Mouse (Mus musculus) hindbrain, embryonic 11.5 days (tissue): ENCODE data around the gene Tmem179. TPM values are rescaled to one million over a fixed set of nuclear protein-coding genes. Genes with fewer than 3 reads are reported as not detected.

Source experiments
- ATAC-seq: fragments of 200-750 bp; cut with Nextera tagmentation; 2 replicates; pipeline ENCODE4 v1.8.0; 2017; ENCODE audit warnings: mild to moderate bottlenecking, moderate TSS enrichment, moderate library complexity; ENCODE audit not compliant: low FRiP score
- DNase-seq: peaks from one replicate; pipeline ENCODE4 v3.0.0-alpha.2; 2015; ENCODE audit warnings: low spot score
- H3K27ac ChIP-seq: fragments of 300-500 bp; sonication (generic); 2 replicates; pipeline ENCODE4 v1.5.1; 2014; ENCODE audit warnings: mild to moderate bottlenecking, low read depth, low read length
- H3K27me3 ChIP-seq: fragments of 300-500 bp; sonication (generic); 2 replicates; pipeline ENCODE4 v1.6.1; 2014; ENCODE audit warnings: mild to moderate bottlenecking, low read length, moderate library complexity, mixed read lengths; ENCODE audit not compliant: control insufficient read depth, insufficient read depth
- H3K36me3 ChIP-seq: fragments of 300-500 bp; sonication (generic); 2 replicates; pipeline ENCODE4 v1.6.1; 2014; ENCODE audit warnings: mild to moderate bottlenecking, low read length, moderate library complexity, mixed read lengths; ENCODE audit not compliant: control insufficient read depth, insufficient read depth
- H3K4me1 ChIP-seq: fragments of 300-500 bp; sonication (generic); replicated peaks from 2 replicates; pipeline ENCODE4 v1.6.1; 2014; ENCODE audit warnings: low read length, mixed read lengths; ENCODE audit not compliant: control insufficient read depth, insufficient read depth
- H3K4me2 ChIP-seq: fragments of 300-500 bp; sonication (generic); replicated peaks from 2 replicates; pipeline ENCODE4 v1.6.1; 2014; ENCODE audit warnings: mild to moderate bottlenecking, low read depth, low read length
- H3K4me3 ChIP-seq: fragments of 300-500 bp; sonication (generic); 2 replicates; pipeline ENCODE4 v1.5.1; 2014; ENCODE audit warnings: low read depth, low read length
- H3K9ac ChIP-seq: fragments of 300-500 bp; sonication (generic); 2 replicates; pipeline ENCODE4 v1.6.1; 2014; ENCODE audit warnings: low read depth, low read length
- H3K9me3 ChIP-seq: fragments of 300-500 bp; sonication (generic); 2 replicates; pipeline ENCODE4 v1.6.1; 2016; ENCODE audit warnings: low read length; ENCODE audit not compliant: control insufficient read depth
- WGBS: fragments of 180-500 bp; shearing (Covaris S2); extraction: QIAGEN DNeasy Blood & Tissue Kit; methylation state at CpG from one replicate; pipeline ENCODE4 v1.1.7; 2014; 5-methylcytosine and 5-hydroxymethylcytosine counted together
- polyA plus RNA-seq: library from polyadenylated mRNA; unstranded; fragments of >200 nt; fragmentation: Nextera tagmentation; extraction: Ambion mirVana; gene quantifications from 2 replicates; pipeline ENCODE4 v1.2.1, GENCODE M21; 2014

Gene Tmem179
- polyA plus RNA-seq, 1 experiment from 2014 or later = 6.0 TPM

DNA sequence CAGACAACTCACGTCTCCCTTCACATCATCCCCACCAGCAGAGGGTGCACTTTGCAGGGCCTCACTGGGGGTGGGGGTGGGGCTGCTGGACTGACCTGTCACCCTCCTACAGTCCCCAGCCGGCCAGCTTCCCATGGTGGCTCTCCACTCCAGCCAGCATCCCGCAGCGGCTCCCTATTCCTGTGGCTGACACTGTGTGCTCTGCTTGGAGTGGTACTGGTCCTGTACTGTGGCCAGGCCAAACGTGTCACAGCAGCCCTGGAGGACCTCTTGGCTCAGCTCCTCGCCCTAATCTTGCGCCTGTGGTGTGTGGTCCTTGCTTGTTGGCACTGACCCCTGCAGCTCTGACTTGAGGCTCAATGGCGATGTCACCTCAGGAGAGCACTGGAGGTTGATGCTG lies 18.8 kb downstream of the Tmem179 start:
- 89% methylated on average over 8 of the region's 8 CpGs for WGBS
- Histone ChIP-seq H3K36me3 (no peaks in the 10 kb centered on the region), H3K27ac (no peak overlapping the region), H3K27me3 (no peaks in the 10 kb centered on the region), H3K4me3 (no peak overlapping the region), H3K4me2 (no peak overlapping the region), H3K9ac (no peak overlapping the region), H3K9me3 (no peaks in the 10 kb centered on the region), H3K4me1 (no peaks in the 10 kb centered on the region)
- DNase-seq (no peak), ATAC-seq (no peak)

DNA sequence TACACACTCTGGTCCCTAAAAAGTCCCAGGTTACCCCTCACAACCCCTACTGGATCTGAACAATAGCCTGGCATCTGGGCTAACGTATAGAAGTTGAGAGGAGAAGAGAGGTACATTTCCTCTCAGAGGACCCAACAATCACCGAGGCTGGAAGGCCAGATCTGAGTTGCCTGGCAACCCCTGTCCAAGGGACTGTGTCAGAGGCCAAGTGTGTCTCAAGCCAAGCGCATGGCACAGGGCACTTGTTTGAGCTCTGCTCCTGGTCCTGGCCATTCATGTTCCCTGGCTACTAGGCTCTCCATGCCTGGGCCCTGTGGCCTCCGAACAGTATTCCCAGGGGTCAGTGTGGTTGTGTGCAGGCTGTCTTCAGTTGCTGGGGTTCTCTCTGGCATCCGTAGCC lies 20.4 kb downstream of the Tmem179 start:
- Histone ChIP-seq H3K9ac (no peak overlapping the region), H3K4me2 (no peak overlapping the region), H3K27me3 (no peaks in the 10 kb centered on the region), H3K4me3 (no peak overlapping the region), H3K9me3 (no peaks in the 10 kb centered on the region), H3K36me3 (no peaks in the 10 kb centered on the region), H3K27ac (no peak overlapping the region), H3K4me1 (0 out of 2 replicates have a peak, but pooled peaks cover 2% of the 10 kb centered on the region)
- no peak for ATAC-seq
- DNase-seq = no peak
- WGBS = 64% methylated on average over 5 of the region's 5 CpGs

DNA sequence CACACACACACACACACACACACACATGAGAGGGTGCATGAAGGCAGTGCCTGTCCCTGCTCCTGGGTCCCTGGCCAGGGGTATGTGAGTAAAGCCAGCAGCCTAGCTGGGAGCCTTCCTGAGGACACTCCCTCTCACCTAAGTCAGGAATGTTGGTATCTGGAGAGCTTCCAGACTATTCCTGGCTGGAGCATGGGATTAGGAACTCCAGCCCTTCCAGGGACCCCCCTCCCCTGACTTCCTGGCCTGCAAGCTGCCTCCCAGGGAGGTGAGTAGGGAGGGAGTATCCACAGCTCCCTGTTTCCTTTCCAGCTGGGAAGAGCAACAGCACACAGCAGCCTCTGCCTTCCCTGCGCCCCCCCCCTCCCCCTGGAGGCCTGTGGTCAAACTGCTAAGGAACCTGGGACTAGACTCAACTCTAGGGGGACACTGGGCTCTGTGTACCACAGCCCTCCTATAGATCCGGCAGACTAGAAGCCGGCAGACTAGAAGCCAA lies 26.1 kb downstream of the Tmem179 start:
- no peak for ATAC-seq
- Histone ChIP-seq H3K4me1 (0 out of 2 replicates have a peak, but pooled peaks cover 2% of the 10 kb centered on the region), H3K27me3 (no peaks in the 10 kb centered on the region), H3K4me3 (no peak overlapping the region), H3K36me3 (no peaks in the 10 kb centered on the region), H3K9me3 (no peaks in the 10 kb centered on the region), H3K9ac (no peak overlapping the region), H3K4me2 (no peak overlapping the region), H3K27ac (no peak overlapping the region)
- DNase-seq = no peak
- 45% methylated on average over 3 of the region's 3 CpGs for WGBS

DNA sequence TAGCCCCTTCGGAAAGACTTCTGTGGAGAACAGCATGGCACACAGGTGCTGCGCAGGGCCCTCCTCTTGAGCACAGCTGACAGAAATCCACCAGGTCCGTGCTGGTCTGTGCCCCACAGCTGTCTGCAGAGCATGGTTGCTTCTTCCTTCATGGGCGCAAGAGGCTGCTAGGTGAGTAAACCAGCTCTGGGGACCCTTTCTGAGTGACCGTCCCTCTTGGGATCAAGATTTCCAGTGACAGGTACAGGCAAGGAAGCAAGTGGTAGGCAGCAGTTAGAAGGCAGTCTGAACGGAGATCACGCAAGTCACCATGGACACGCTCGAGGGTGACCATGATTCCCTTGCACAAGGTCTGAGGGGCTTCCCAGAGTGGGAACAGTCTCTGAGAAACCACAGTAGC lies 27.0 kb downstream of the Tmem179 start:
- ATAC-seq (no peak), DNase-seq (no peak)
- Histone ChIP-seq H3K9ac (no peak overlapping the region), H3K36me3 (no peaks in the 10 kb centered on the region), H3K27me3 (no peaks in the 10 kb centered on the region), H3K4me2 (no peak overlapping the region), H3K4me1 (0 out of 2 replicates have a peak, but pooled peaks cover 2% of the 10 kb centered on the region), H3K27ac (no peak overlapping the region), H3K4me3 (no peak overlapping the region), H3K9me3 (no peaks in the 10 kb centered on the region)
- 96% methylated on average over 9 of the region's 9 CpGs for WGBS

DNA sequence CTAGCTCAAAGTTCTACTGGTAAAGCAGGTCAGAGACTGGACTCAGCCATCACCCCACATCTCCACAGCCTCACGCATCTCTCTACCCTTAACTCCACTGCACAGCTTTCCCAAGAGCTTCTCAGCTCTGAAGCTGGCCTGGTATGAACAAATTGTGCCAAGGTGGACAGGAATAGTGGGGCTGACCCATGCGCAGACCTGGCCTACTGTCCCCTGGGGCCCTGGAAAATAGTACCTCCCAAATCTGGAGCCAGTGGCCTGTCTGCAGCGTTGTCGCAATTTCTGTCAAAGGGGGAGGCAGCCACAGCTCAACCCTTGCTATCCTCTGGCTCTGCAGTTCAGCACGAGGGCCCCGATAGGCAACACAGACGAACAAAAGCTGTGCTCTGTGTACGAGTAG lies 27.4 kb downstream of the Tmem179 start, which contains the start of gene A530016L24Rik:
A530016L24Rik (plus strand) TSS at position 315 of the 400 bp plus-strand sequence.
- 93% methylated on average over 8 of the region's 8 CpGs for WGBS
- 0 out of 2 replicates have a peak, but pooled peaks cover 2% of the 10 kb centered on the region for H3K4me1 ChIP-seq
- no peak within 1 kb of the TSS for H3K4me3 ChIP-seq
- no peaks in the 10 kb centered on the region for H3K9me3 ChIP-seq
- H3K27ac ChIP-seq = no peak within 1 kb of the TSS
- H3K27me3 ChIP-seq = no peaks in the 10 kb centered on the region
- no peak within 1 kb of the TSS for H3K4me2 ChIP-seq
- H3K36me3 ChIP-seq = no peaks in the 10 kb centered on the region
- no peak within 1 kb of the TSS for H3K9ac ChIP-seq
- no peak for DNase-seq
- no peak for ATAC-seq

DNA sequence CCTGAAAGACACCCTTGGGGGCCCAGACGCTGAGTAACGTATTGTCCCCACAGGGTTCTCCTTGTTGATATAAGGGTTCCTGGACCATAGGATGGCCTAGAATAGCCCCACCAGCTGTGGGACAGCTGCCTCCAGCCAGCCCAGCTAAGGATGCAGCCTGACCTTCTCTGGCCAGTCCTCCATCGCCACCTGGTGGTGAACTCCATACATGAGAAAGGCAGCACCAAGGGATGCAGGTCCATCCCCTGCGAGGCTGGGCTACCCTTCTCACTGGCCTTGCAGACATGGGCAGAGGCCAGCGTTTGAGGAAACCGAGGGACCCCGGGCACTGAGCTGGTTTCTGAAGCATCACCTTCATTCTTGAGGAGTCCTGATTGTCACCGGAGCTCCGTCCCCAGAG lies 42.8 kb downstream of the Tmem179 start:
- 20% methylated on average over 9 of the region's 9 CpGs for WGBS
- ATAC-seq = peak; percentile 79
- Histone ChIP-seq H3K9ac (no peak overlapping the region), H3K27me3 (peaks cover 10% of the 10 kb centered on the region), H3K36me3 (no peaks in the 10 kb centered on the region), H3K4me1 (peaks cover 5% of the 10 kb centered on the region; the same call in 1 of the 2 replicates), H3K4me2 (no peak overlapping the region), H3K4me3 (no peak overlapping the region), H3K9me3 (no peaks in the 10 kb centered on the region), H3K27ac (no peak overlapping the region)
- peak; percentile 91 for DNase-seq

DNA sequence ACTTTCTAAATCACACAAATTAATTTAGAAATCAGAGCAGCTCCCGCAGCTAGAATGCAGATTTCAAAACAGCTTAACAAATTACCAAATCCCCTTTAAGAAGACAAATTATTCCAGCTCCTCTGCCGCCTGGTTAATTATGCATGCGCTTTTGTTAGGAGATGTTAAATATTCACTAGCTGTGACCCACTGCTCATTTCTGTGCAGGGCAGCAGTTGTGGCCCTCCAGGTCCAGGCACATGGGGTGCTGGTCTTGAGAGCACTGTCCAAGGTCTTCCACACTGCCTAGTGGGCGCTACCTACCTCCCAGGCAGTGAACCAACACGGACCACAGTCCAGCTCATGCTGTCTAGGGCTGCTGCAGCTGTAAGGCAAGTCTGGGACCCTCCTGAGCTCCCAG lies 46.3 kb downstream of the Tmem179 start:
- no peak overlapping the region for H3K4me2 ChIP-seq
- 50% methylated on average over 5 of the region's 5 CpGs for WGBS
- DNase-seq (peak; percentile 27), ATAC-seq (0 out of 2 replicates have a peak, but pooled peaks have one; percentile 33)
- H3K4me1 ChIP-seq = peaks cover 5% of the 10 kb centered on the region; the same call in 1 of the 2 replicates
- H3K9me3 ChIP-seq = no peaks in the 10 kb centered on the region
- H3K4me3 ChIP-seq = no peak overlapping the region
- no peaks in the 10 kb centered on the region for H3K36me3 ChIP-seq
- H3K27me3 ChIP-seq = peaks cover 10% of the 10 kb centered on the region
- H3K27ac ChIP-seq = no peak overlapping the region
- no peak overlapping the region for H3K9ac ChIP-seq

DNA sequence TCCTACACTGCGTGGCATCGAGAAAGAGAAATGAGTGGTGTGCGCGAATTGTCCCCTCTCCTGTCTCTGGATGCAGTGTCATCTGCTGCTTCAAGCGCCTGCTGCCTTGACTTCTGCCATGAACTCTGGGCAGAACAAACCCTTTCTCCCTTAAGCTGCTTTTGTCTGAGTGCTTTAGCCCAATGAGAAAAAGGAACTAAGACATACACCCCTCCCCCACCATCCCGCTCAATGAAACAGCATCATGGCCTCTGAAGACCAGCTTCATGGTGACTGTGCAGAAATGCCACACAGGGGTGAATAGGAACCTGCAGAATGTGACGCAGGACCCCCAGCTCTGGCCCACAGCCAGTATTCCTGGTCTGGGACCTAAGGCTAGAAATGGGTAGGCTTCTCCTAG lies 47.2 kb downstream of the Tmem179 start:
- ATAC-seq (no peak), DNase-seq (no peak)
- Histone ChIP-seq H3K4me3 (no peak overlapping the region), H3K4me2 (no peak overlapping the region), H3K9ac (no peak overlapping the region), H3K27ac (no peak overlapping the region), H3K36me3 (no peaks in the 10 kb centered on the region), H3K4me1 (peaks cover 5% of the 10 kb centered on the region; the same call in 1 of the 2 replicates), H3K27me3 (peaks cover 2% of the 10 kb centered on the region), H3K9me3 (no peaks in the 10 kb centered on the region)
- WGBS = 88% methylated on average over 7 of the region's 7 CpGs

DNA sequence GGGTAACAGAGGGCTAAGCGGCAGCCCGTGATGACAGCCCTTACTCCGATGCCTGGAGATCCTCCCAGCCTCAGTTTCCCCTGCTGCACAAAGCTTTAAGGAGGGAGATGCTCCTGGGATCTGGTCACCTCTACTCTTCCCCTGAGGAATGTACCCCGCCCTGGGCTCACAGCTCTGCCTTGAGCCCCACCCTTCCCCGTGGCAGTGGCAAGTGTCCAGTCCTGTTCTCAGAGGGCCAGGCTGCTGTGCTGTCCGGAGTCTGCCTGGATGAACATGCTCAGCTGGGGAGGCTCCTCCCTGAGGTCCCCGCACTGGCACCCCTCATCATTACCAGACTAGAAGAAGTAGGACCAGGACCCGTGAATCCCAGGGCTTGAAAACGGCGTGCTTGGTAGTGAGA lies 49.2 kb downstream of the Tmem179 start:
- Histone ChIP-seq H3K4me2 (no peak overlapping the region), H3K36me3 (no peaks in the 10 kb centered on the region), H3K27me3 (0 out of 2 replicates have a peak, but pooled peaks cover 2% of the 10 kb centered on the region), H3K4me3 (no peak overlapping the region), H3K4me1 (peaks cover 5% of the 10 kb centered on the region; the same call in 1 of the 2 replicates), H3K9me3 (no peaks in the 10 kb centered on the region), H3K9ac (no peak overlapping the region), H3K27ac (no peak overlapping the region)
- 81% methylated on average over 10 of the region's 10 CpGs for WGBS
- ATAC-seq (no peak), DNase-seq (no peak)
